Mouse (Mus musculus) cerebellum, adult 18-20 months (tissue): ENCODE measurements around the gene Lcn5.
A peak's percentile ranks its signal among the peaks of the same experiment; 100 is the strongest.
"Not testable (repeated sequence)": the region's sequence is repeated elsewhere in the genome, so short reads cannot be mapped to it uniquely, and the experiment has no call there.

ENCODE experiments used
- DNase-seq, 2 experiments: peaks; one replicate each; pipeline ENCODE4 v3.0.0; 2021

The Lcn5 gene

DNA sequence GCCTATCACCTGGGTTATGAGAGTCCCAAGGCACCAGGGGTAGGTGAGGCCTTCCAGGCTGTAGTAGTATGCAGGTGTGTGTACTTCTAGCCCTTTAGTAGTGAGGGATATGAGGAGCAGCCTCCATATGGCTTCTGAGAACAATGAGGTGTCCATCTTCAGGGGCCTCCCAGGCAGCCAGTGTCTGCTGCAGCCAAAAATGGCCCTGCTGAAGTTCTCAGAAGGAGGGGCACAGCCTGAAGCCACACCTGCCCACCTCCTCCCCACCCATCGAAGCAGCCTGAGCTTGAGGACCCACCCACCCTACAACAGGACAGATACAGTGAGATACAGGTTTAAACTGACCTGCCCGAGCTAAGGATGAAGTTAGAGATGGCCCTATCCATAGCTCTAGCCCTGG lies 24.7 kb downstream of the Lcn5 start, which contains the start of gene Lcn10:
Lcn10 (plus strand) TSS at position 301 of the 400 bp plus-strand sequence.
- no peak for DNase-seq

DNA sequence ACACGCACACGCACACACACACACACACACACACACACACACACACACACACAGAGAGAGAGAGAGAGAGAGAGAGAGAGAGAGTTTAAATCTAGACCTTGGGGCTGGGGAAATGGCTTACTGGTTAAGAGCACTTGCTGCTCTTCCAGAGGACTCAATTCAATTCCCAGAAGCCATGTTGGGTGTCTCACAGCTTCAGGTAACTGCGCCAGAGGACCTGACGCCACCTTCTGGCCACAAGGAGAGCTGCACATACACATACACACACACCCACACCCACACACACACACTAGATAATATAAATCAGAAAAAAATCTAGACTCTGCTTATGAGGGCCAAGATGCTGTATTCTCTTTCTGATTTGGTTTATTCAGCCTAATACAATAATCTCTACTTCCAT lies 29.2 kb downstream of the Lcn5 start:
- no peak for DNase-seq

DNA sequence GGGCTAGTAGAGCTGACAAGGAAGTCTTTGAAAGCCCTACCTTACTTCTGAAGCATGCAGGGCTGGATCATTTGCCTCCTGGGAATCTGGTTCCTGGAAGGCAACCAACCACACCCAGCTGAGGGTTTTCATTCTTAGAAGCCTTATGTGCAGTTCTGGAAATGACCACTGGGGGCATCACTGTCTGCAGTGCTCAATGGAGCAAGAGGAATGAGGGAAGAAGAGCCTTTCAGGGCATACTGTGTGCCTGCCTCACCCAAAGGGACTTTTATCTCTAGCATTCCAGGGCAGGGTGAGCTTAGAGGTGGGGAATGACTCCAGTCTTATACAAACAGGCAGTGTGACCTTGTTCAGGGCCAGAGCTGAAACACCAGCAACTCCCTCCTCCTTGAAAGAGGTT lies 36.9 kb downstream of the Lcn5 start:
- DNase-seq: peak; percentile 66 to 69

DNA sequence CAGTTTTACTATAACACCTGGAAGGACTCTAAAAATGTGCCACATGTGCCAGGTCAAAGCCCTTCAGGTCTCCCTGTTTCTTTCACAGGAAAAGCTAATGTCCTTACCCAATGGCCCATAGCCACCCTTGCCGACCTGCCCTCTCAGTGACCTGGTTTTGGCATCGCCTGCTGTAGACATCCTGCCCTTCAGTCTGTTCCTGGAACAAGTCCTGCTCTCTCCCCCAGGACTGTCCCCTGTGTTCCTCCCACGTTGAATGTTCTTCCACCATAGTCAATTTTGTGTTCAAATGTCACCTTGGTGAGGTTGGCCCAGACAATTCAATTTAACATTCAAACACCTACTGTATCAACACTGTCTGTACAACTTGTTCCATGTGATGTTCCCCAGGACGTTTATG lies 39.2 kb downstream of the Lcn5 start:
- no peak for DNase-seq

DNA sequence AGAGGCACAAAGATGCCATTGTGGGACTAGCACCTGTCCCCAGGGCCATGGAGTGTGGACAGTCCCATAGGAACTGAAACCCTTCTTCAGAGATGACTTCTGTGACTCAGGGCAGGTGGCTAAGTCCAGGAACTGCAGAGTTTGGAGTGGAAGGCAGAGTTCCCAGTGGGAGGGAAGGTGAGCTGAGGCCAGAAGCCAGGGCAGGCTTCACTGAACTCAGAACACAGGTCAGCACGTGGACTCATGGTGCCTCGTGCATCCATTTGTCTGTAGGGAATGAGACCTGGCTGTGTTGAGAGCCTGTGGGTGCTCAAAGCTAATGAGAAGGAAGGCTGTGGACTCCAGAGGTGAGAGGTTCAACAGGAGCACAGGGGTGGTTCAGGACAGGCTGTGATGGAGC lies 40.9 kb downstream of the Lcn5 start:
- no peak for DNase-seq

DNA sequence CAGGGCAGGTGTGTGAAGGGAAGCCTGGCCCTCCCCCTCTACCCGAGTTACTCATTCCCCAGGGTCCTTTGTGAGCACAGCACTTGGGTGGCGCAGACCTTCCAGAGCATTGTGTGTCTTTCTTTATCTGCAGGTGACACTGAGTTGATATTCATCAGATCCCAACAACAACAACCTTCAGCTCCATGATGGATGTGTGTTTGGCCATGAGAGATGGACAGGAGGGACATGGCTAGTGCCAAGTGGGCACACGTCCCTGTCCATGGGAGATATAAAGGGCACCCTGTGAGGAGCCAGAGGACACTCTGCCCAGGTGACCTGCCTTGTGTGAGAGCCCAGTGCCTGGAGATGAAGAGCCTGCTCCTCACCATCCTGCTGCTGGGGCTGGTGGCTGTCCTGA lies 42.0 kb downstream of the Lcn5 start, which contains the start of gene Obp2a:
Obp2a (plus strand) TSS at position 301 of the 400 bp plus-strand sequence.
- not testable (repeated sequence) for DNase-seq

DNA sequence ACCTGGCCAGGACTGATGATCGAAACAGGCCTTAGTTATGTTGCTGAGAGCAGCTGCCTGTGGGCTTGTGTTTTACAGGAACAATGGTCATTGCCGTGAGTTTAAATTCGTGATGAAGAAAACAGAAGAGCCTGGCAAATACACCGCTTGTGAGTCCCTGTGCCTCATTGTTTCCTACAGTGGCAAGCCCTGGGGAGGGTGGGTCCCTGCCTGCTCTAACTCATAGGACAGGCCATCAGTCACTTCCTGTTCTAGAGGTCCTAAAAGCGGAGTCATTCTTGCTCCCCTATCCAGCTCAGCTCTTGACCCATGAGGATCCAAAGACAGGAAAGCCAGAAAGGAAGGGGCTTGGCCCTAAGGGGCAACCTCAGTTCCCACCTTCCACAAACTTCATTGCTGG lies 43.2 kb downstream of the Lcn5 start:
- DNase-seq: no peak

DNA sequence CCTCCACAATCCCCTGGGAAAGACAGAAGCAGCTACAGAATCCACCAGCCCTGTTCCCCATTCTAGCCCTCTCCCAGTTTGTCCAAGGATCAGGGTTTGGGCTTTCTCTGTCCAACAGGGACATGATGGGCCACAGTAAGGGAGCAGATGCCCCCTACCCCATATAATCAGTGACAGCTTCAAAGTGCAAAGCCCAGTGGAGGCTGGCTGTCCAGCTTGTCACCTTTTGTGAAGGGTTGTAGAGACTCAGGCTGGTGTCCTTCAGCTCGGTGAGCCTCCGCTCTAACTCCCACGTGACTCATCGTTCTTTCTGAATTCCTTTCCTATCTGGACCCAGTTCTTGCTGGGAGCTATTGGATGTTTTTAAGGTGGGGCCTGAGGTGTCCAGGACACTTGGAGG lies 46.0 kb downstream of the Lcn5 start:
- no peak for DNase-seq

DNA sequence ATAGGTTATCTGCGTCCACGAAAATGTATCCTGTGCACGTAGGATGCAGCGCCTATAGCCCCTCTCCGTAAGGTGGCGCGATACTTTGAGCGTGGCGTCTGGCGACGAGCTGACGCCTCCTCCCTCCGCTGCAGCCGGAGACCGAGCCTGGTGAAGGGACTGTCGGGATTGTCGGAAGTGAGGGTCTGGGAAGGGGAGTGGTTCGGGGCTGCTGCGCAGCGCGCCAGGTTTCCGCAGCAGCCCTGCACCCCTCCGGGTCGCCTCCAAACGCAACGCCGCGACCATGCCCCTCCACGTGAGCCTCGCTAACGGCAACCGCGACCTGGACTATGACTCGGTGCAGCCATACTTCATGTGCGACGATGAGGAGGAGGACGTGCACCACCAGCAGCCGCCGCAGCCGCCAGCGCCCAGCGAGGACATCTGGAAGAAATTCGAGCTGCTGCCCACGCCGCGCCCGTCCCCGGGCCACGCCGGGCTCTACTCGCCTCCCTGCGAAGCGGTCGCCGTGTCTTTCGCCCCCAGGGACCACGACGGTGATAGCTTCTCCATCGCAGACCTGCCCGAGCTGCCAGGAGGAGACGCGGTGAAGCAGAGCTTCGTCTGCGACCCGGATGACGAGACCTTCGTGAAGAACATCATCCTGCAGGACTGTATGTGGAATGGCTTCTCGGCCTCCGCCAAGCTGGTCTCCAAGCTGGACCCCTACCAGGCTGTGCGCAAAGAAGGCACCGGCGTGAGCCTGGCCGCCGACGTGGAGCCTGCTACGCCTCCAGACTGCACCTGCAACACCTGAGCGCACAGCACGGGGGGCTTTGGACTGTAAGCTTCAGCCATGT lies 49.1 kb downstream of the Lcn5 start, which contains the start of gene Bmyc:
Bmyc (plus strand) TSS at position 97 of the 839 bp plus-strand sequence.
- DNase-seq: peak; percentile 84 to 92

DNA sequence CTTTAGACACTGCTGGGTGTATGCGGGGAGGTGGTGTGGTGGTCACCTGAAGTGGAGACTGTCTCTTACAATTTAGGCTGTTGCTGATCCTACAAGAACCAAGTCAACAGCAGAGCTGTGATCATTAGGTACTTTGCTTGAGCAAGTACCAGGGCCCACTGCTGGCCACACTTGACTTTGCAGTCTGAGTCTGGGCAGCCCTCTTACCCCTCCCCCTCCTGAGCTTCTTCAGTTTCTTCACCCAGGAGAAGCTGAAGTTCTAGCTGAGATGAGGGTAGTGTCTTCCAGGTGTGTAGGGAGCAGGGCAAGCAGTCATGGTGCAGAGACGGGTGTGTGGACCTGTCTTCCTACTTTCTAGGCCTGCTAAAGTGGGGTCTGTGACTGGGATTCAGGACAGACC lies 50.4 kb downstream of the Lcn5 start:
- DNase-seq: peak; percentile 47 to 57

DNA sequence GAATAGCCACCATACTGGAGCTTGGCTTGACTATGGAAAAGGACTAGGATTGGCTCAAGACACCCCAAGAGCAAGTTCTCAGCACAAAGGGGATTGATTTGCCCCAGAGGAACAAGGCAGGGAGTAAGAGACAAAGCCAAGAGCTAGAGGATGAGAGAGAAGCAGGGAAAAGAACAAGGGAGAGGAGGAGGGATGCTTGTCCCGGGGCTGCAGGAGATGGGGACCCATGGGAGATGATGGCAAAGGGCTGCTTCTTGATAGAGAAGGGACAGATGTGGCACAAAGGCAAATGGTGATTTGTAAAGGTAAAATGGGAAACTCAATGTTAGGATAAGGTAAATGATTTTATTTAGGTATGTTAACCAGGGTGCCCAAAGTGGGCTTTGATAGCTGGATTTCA lies 51.3 kb downstream of the Lcn5 start:
- DNase-seq: not testable (repeated sequence)

DNA sequence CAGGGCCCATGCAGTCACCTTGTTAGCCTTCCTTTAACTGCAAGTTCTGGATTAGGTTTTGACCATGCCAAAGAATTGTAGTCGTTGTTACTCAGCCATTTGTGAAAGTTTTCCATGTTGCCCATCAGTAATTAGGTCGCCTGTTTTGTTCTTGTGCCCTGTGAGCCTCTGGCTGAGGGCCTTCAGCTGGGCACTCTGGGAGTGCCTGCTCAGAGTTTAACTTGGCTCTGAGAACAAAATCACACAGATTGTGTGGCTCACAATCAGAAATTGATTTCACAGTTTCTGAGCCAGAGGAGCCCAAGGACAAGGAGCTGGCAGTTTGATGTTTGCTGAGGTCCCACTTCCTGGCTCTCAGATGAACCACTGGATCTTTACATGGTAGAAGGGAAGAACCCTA lies 52.0 kb downstream of the Lcn5 start:
- DNase-seq: not testable (repeated sequence)
